Mouse (Mus musculus) intestine, embryonic 16.5 days (tissue): ENCODE data around the gene Fuom. TPM values are rescaled to one million over a fixed set of nuclear protein-coding genes. Genes with fewer than 3 reads are reported as not detected.

Experiments used
- ATAC-seq: fragments of 200-750 bp; cut with Nextera tagmentation; 2 replicates; pipeline ENCODE4 v1.8.0; 2017; ENCODE audit warnings: moderate TSS enrichment, moderate library complexity
- H3K27ac ChIP-seq: fragments of 300-500 bp; sonication (generic); 2 replicates; pipeline ENCODE4 v1.5.1; 2014; ENCODE audit warnings: mild to moderate bottlenecking, low read length
- H3K27me3 ChIP-seq: fragments of 300-500 bp; sonication (generic); replicated peaks from 2 replicates; pipeline ENCODE4 v1.6.1; 2014; ENCODE audit warnings: low read length, control low read depth, mixed read lengths; ENCODE audit not compliant: control insufficient read depth, insufficient read depth
- H3K36me3 ChIP-seq: fragments of 300-500 bp; sonication (generic); 2 replicates; pipeline ENCODE4 v1.6.1; 2014; ENCODE audit warnings: low read length, control low read depth; ENCODE audit not compliant: control insufficient read depth, insufficient read depth
- H3K4me1 ChIP-seq: fragments of 300-500 bp; sonication (generic); 2 replicates; pipeline ENCODE4 v1.6.1; 2014; ENCODE audit warnings: low read length, control low read depth, mixed read lengths; ENCODE audit not compliant: control insufficient read depth, insufficient read depth
- H3K4me2 ChIP-seq: fragments of 300-500 bp; sonication (generic); 2 replicates; pipeline ENCODE4 v1.6.1; 2014; ENCODE audit warnings: low read depth, low read length, control low read depth
- H3K4me3 ChIP-seq: fragments of 300-500 bp; sonication (generic); 2 replicates; pipeline ENCODE4 v1.5.1; 2014; ENCODE audit warnings: mild to moderate bottlenecking, low read length
- H3K9ac ChIP-seq: fragments of 300-500 bp; sonication (generic); 2 replicates; pipeline ENCODE4 v1.6.1; 2014; ENCODE audit warnings: low read depth, low read length
- H3K9me3 ChIP-seq: fragments of 300-500 bp; sonication (generic); 2 replicates; pipeline ENCODE4 v1.6.1; 2016; ENCODE audit warnings: low read length, control low read depth; ENCODE audit not compliant: control insufficient read depth
- WGBS: fragments of 180-500 bp; shearing (Covaris S2); extraction: QIAGEN DNeasy Blood & Tissue Kit; methylation state at CpG from one replicate; pipeline ENCODE4 v1.1.7; 2014; 5-methylcytosine and 5-hydroxymethylcytosine counted together
- polyA plus RNA-seq: library from polyadenylated mRNA; unstranded; fragments of >200 nt; fragmentation: Nextera tagmentation; extraction: Ambion mirVana; gene quantifications from 2 replicates; pipeline ENCODE4 v1.2.1, GENCODE M21; 2015

The Fuom gene
- polyA plus RNA-seq, 1 experiment from 2014 or later = 70.7 TPM

GRCm38 (mm10) chr7:140111943-140112342 is 9.7 kb upstream of the Fuom start:
- peaks cover 30% of the 10 kb centered on the region for H3K36me3 ChIP-seq
- H3K27ac ChIP-seq = no peak overlapping the region
- H3K4me3 ChIP-seq = no peak overlapping the region
- no peak for ATAC-seq
- no peaks in the 10 kb centered on the region for H3K4me1 ChIP-seq
- H3K9me3 ChIP-seq = no peaks in the 10 kb centered on the region
- no peak overlapping the region for H3K9ac ChIP-seq
- no peak overlapping the region for H3K4me2 ChIP-seq
- H3K27me3 ChIP-seq = no peaks in the 10 kb centered on the region
- 70% methylated on average over 3 of the region's 3 CpGs for WGBS

GRCm38 (mm10) chr7:140104009-140104408 is 1.8 kb upstream of the Fuom start:
- H3K4me1 ChIP-seq = peaks cover 8% of the 10 kb centered on the region; the same call in 1 of the 2 replicates
- no peak overlapping the region for H3K9ac ChIP-seq
- ATAC-seq = no peak
- H3K9me3 ChIP-seq = no peaks in the 10 kb centered on the region
- peaks cover 4% of the 10 kb centered on the region; the same call in 1 of the 2 replicates for H3K36me3 ChIP-seq
- WGBS = 70% methylated on average over 4 of the region's 4 CpGs
- H3K27me3 ChIP-seq = no peaks in the 10 kb centered on the region
- H3K27ac ChIP-seq = no peak overlapping the region
- no peak overlapping the region for H3K4me3 ChIP-seq
- H3K4me2 ChIP-seq = no peak overlapping the region

- H3K27me3 ChIP-seq = no peaks in the 10 kb centered on the region
- H3K9ac ChIP-seq = peak overlapping the region; percentile 75
- H3K4me1 ChIP-seq = peaks cover 8% of the 10 kb centered on the region; the same call in 1 of the 2 replicates
- no peaks in the 10 kb centered on the region for H3K9me3 ChIP-seq
- H3K4me2 ChIP-seq = peak overlapping the region; percentile 83
- peak overlapping the region; percentile 56 for H3K4me3 ChIP-seq
- ATAC-seq = peak; percentile 31
- no peaks in the 10 kb centered on the region for H3K36me3 ChIP-seq
- H3K27ac ChIP-seq = peak overlapping the region; percentile 90
- 77% methylated on average over 10 of the region's 10 CpGs for WGBS
Measured at GRCm38 (mm10) chr7:140101498-140101897, 743 bp downstream of the Fuom start.

- no peaks in the 10 kb centered on the region for H3K36me3 ChIP-seq
- peaks cover 18% of the 10 kb centered on the region for H3K4me1 ChIP-seq
- H3K9ac ChIP-seq = no peak overlapping the region
- no peak for ATAC-seq
- no peak overlapping the region for H3K4me3 ChIP-seq
- WGBS = 96% methylated on average over 1 of the region's 1 CpGs
- no peak overlapping the region for H3K27ac ChIP-seq
- no peaks in the 10 kb centered on the region for H3K27me3 ChIP-seq
- H3K4me2 ChIP-seq = no peak overlapping the region
- no peaks in the 10 kb centered on the region for H3K9me3 ChIP-seq
Measured at GRCm38 (mm10) chr7:140098466-140098865, 3.8 kb downstream of the Fuom start.

GRCm38 (mm10) chr7:140096055-140096454 is 6.2 kb downstream of the Fuom start:
- H3K4me3 ChIP-seq = no peak overlapping the region
- no peak overlapping the region for H3K27ac ChIP-seq
- H3K4me1 ChIP-seq = peaks cover 14% of the 10 kb centered on the region
- no peaks in the 10 kb centered on the region for H3K36me3 ChIP-seq
- H3K9me3 ChIP-seq = no peaks in the 10 kb centered on the region
- H3K27me3 ChIP-seq = no peaks in the 10 kb centered on the region
- H3K4me2 ChIP-seq = no peak overlapping the region
- no peak overlapping the region for H3K9ac ChIP-seq
- ATAC-seq = no peak

GRCm38 (mm10) chr7:140095556-140095955 is 6.7 kb downstream of the Fuom start:
- H3K36me3 ChIP-seq = no peaks in the 10 kb centered on the region
- H3K27ac ChIP-seq = no peak overlapping the region
- 0 out of 2 replicates have a peak overlapping the region, but pooled peaks have one; percentile 12 for H3K9ac ChIP-seq
- no peaks in the 10 kb centered on the region for H3K27me3 ChIP-seq
- H3K4me2 ChIP-seq = peak overlapping the region; percentile 57
- 43% methylated on average over 1 of the region's 1 CpGs for WGBS
- peak; percentile 12 for ATAC-seq
- H3K9me3 ChIP-seq = no peaks in the 10 kb centered on the region
- H3K4me1 ChIP-seq = peaks cover 14% of the 10 kb centered on the region
- peak overlapping the region; percentile 46 for H3K4me3 ChIP-seq

GRCm38 (mm10) chr7:140094954-140095353 is 7.3 kb downstream of the Fuom start:
- Histone ChIP-seq H3K9ac (peak overlapping the region; percentile 48), H3K4me3 (peak overlapping the region; percentile 46), H3K4me1 (peaks cover 14% of the 10 kb centered on the region), H3K36me3 (no peaks in the 10 kb centered on the region), H3K9me3 (no peaks in the 10 kb centered on the region), H3K27me3 (no peaks in the 10 kb centered on the region), H3K4me2 (peak overlapping the region; percentile 57), H3K27ac (peak overlapping the region; percentile 48)
- WGBS = 33% methylated on average over 5 of the region's 5 CpGs
- ATAC-seq = peak; percentile 43

- 44% methylated on average over 5 of the region's 5 CpGs for WGBS
- Histone ChIP-seq H3K9ac (peak within 1 kb of the TSS; percentile 53), H3K9me3 (no peaks in the 10 kb centered on the region), H3K27ac (peak within 1 kb of the TSS; percentile 75), H3K4me2 (peak within 1 kb of the TSS; percentile 57), H3K4me1 (peaks cover 14% of the 10 kb centered on the region), H3K4me3 (peak within 1 kb of the TSS; percentile 46), H3K27me3 (no peaks in the 10 kb centered on the region), H3K36me3 (no peaks in the 10 kb centered on the region)
- ATAC-seq = peak; percentile 83
Measured at GRCm38 (mm10) chr7:140092924-140093528, 9.2 kb downstream of the Fuom start, which contains the start of gene Prap1. TSS of gene Prap1 (plus strand) at chr7:140093395.

- Histone ChIP-seq H3K4me2 (no peak overlapping the region), H3K27ac (no peak overlapping the region), H3K9me3 (no peaks in the 10 kb centered on the region), H3K9ac (no peak overlapping the region), H3K4me1 (peaks cover 13% of the 10 kb centered on the region), H3K36me3 (no peaks in the 10 kb centered on the region), H3K4me3 (no peak overlapping the region), H3K27me3 (no peaks in the 10 kb centered on the region)
- WGBS = 73% methylated on average over 10 of the region's 10 CpGs
- ATAC-seq = no peak
Measured at GRCm38 (mm10) chr7:140090601-140091000, 11.6 kb downstream of the Fuom start.
